Mouse (Mus musculus) layer of hippocampus, postnatal 10 days (tissue): ENCODE measurements around the gene Samhd1. TPM values are rescaled to one million over a fixed set of nuclear protein-coding genes. Genes with fewer than 3 reads are reported as not detected.
A peak's percentile ranks its signal among the peaks of the same experiment; 100 is the strongest.

ENCODE experiments used
- DNase-seq, 2 experiments: peaks; one replicate each; pipeline ENCODE4 v3.0.0; 2021; ENCODE audit warnings: low spot score in 2 of 2
- total RNA-seq, 2 experiments: library from RNA; stranded (reverse); gene quantifications; 2 replicates each; pipeline ENCODE4 v1.2.3; 2021

The Samhd1 gene
- total RNA-seq, 2 experiments from 2014 or later = 14.6 TPM

DNA sequence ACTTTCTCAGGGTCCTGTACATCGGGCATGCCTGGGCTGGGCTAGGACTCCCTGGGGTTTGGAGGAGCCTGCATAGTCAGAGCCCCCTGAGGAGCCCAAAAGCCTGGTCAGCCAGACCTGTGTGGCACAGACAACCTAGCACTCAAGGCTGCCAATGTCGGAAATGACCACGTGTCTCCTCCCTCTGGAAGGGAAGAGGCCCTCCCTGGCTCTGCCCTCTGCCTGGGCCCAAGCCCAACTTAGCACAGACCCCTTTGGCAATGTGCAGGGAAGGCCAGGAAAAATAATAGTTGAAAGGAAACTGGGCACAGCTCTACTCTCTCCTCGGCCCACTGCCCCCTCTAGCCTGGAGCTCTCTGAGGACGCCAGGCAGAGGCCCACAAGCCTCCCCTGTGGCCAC is 80.2 kb downstream of the Samhd1 start:
- peak; percentile 66 to 71 for DNase-seq

DNA sequence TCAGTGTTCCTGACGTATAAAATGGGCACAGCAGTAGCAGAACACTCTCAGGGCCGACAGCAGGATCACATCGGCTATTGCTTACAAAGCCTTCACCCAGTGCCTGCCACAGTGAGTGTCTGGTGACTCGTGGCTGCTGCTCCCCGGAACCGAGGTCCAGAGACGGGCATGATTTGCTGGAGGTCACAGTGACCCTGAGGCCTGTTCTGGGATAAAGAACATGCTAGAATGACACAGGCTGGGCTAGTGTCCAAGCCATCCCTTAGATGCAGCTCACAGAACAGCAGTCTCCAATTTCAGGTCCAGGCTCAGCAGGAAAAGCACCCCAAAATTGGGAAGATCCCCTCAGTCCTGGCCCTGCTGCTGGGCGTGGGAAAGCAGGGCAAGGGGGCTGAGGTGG is 80.8 kb downstream of the Samhd1 start:
- no peak for DNase-seq

GRCm38 (mm10) chr2:157053787-157054186 is 81.3 kb downstream of the Samhd1 start:
- no peak for DNase-seq

DNA sequence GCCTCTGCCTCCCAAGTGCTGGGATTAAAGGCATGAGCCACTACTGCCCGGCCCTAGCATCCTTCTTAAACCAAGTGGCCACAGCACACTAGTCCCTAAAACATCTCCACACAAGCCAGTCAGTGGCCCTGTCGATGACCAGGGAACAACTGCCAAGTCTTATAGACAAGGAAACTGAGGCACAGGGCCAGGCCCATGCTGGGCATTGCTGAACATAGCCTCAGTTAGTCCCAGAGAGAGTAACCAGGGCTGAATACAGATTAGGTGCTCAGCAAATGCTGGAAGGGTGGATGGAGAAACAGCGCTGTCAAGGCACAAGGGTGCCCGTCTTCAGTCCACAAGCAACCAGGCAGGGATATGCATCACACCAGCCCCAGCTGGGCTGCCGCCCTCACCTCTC is 81.9 kb downstream of the Samhd1 start:
- no peak for DNase-seq

DNA sequence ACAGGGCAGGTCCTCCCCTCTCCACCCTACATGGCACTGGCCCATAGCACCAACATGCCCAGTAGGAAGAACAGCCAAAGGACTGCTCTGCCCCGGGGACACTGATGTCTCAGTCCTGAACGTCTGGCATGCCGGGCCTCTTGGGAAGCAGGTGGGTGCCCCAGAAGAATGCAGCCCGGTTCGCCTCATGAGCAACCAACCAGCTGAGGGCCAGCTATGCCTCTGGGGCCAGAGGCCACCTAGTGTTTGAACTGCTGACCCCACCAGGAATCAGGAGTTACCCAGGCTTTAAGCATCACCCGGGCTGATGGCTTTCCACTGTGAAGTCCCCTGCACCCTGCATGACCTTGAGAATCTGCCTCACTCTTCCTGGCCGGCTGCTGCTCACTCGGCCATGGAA is 82.6 kb downstream of the Samhd1 start:
- DNase-seq = no peak

- peak; percentile 73 to 75 for DNase-seq
These were observed 85.2 kb downstream of the Samhd1 start for GRCm38 (mm10) chr2:157049831-157050243.

DNA sequence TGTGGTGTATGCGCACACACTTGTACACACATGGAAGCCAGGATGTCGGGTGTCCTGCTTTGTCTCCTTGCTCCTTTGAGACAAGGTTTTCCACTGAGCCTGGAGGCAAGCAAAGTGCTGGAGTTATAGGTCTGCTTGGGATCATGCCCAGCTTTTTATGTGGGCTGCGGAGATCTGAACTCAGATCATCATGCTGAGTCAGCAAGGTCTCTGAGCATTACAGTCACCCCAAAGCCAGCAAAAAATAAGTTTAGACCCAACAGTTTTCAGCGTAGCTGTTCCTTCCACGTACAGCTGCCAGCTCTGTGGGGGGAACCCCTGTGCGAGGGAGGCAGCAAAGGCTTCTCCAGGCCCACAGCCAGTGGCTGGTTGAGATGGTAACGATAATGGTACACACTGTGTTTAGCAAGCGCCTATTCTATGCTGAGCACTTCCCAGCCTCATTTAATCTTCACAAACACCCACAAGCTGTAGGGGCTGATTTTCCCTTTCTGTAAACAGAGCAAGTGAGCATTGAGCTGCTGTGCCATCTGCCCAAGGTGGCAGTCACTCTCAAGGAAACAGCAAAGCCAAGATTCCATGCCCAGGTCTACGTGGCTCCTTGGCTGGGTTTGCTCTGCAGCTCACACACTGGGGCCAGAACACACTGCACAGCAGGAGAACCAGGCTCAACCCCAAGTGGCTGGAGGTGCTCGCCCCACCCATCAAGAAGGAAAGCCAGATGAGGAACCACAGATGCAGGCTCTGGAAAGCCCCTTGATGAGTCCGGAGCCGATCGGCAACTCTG is 86.5 kb downstream of the Samhd1 start:
- peak in 1 of 2 experiments; percentile 68 for DNase-seq

Other genes starting within 250 kb of the Samhd1 start
- under 1 TPM; 0.23 to 0.25 TPM for gene Sla2, start 248.1 kb downstream of the Samhd1 start, total RNA-seq
- 100 to 1,000 TPM; 360 to 416 TPM for gene Ndrg3, start 143.2 kb downstream of the Samhd1 start, total RNA-seq
- 1 to 10 TPM; 5.2 to 8.3 TPM for gene Dsn1, start 128.1 kb downstream of the Samhd1 start, total RNA-seq
- gene Soga1, start 56.0 kb downstream of the Samhd1 start, total RNA-seq = 10 to 100 TPM; 74.1 to 79.6 TPM
- not detected for gene Tldc2, start 48.2 kb downstream of the Samhd1 start, total RNA-seq
- gene Rbl1, start 69.3 kb upstream of the Samhd1 start, total RNA-seq = 1 to 10 TPM; 2.5 to 3.4 TPM
- 100 to 1,000 TPM; 137 to 144 TPM for gene Rpn2, start 143.8 kb upstream of the Samhd1 start, total RNA-seq
- gene Mroh8, start 144.3 kb upstream of the Samhd1 start, total RNA-seq = under 1 TPM; 0.25 to 0.47 TPM
- gene Ghrh, start 212.2 kb upstream of the Samhd1 start, total RNA-seq = not detected
- gene Manbal, start 232.3 kb upstream of the Samhd1 start, total RNA-seq = 10 to 100 TPM; 73.9 to 82.5 TPM